Mouse (Mus musculus): Measurements from ENCODE around the gene Chchd3.

- TF ChIP-seq CTCF (IDR thresholded peaks at IDR 0.05; ENCODE audit: borderline replicate concordance, extremely low read depth, insufficient read depth, insufficient read length) (no peak), POLR2A (IDR thresholded peaks at IDR 0.05; ENCODE audit: borderline replicate concordance, extremely low read depth, insufficient read depth, insufficient read length, poor library complexity, severe bottlenecking) (no peak)
These were observed 181.5 kb downstream of the Chchd3 start for GRCm38 (mm10) chr6:32878586-32878985.

All from brain, embryonic 14.5 days (tissue).